Mouse (Mus musculus) spleen, postnatal 10 days (tissue): ENCODE measurements around the gene Meiob.

Experiments used
- DNase-seq, 2 experiments: peaks; one replicate each; pipeline ENCODE4 v3.0.0; 2021 to 2022; ENCODE audit warnings: low spot score in 2 of 2

Gene Meiob

GRCm38 (mm10) chr17:24803952-24804951, at the start of gene Meiob:
TSS of gene Meiob (plus strand) at chr17:24804289.
- peak; percentile 78 to 87 for DNase-seq

GRCm38 (mm10) chr17:24757394-24757793, 46.7 kb upstream of the Meiob start:
- no peak for DNase-seq

- no peak for DNase-seq
Observed at GRCm38 (mm10) chr17:24761121-24761520, 43.0 kb upstream of the Meiob start.

GRCm38 (mm10) chr17:24765016-24765905, 38.8 kb upstream of the Meiob start:
- DNase-seq = no peak

GRCm38 (mm10) chr17:24766266-24766875, 37.7 kb upstream of the Meiob start:
- no peak for DNase-seq

- DNase-seq = no peak
Observed at GRCm38 (mm10) chr17:24769146-24769545, 34.9 kb upstream of the Meiob start.

- DNase-seq = no peak
Observed at GRCm38 (mm10) chr17:24773241-24773640, 30.8 kb upstream of the Meiob start.

GRCm38 (mm10) chr17:24775173-24775572, 28.9 kb upstream of the Meiob start:
- DNase-seq = no peak

GRCm38 (mm10) chr17:24777073-24777472, 27.0 kb upstream of the Meiob start:
- DNase-seq = no peak

GRCm38 (mm10) chr17:24780821-24781220, 23.3 kb upstream of the Meiob start:
- DNase-seq = no peak

- no peak for DNase-seq
Observed at GRCm38 (mm10) chr17:24792190-24792589, 11.9 kb upstream of the Meiob start.

GRCm38 (mm10) chr17:24794791-24795190, 9.3 kb upstream of the Meiob start:
- no peak for DNase-seq

- no peak for DNase-seq
Observed at GRCm38 (mm10) chr17:24796969-24797368, 7.1 kb upstream of the Meiob start.

- no peak for DNase-seq
Observed at GRCm38 (mm10) chr17:24798229-24798628, 5.9 kb upstream of the Meiob start.

GRCm38 (mm10) chr17:24799476-24799875, 4.6 kb upstream of the Meiob start:
- DNase-seq = no peak

GRCm38 (mm10) chr17:24800524-24800923, 3.6 kb upstream of the Meiob start:
- no peak for DNase-seq

- DNase-seq = no peak
Observed at GRCm38 (mm10) chr17:24811211-24811610, 7.1 kb downstream of the Meiob start.

GRCm38 (mm10) chr17:24812215-24812614, 8.1 kb downstream of the Meiob start:
- DNase-seq = no peak

- no peak for DNase-seq
Observed at GRCm38 (mm10) chr17:24815256-24815655, 11.2 kb downstream of the Meiob start.

GRCm38 (mm10) chr17:24817503-24817902, 13.4 kb downstream of the Meiob start:
- no peak for DNase-seq

- DNase-seq = no peak
Observed at GRCm38 (mm10) chr17:24818172-24818571, 14.1 kb downstream of the Meiob start.

- no peak for DNase-seq
Observed at GRCm38 (mm10) chr17:24819469-24819868, 15.4 kb downstream of the Meiob start.
